Mouse (Mus musculus) liver, embryonic 13.5 days (tissue): Measurements from ENCODE around the gene Esp15. TPM values are rescaled to one million over a fixed set of nuclear protein-coding genes. Genes with fewer than 3 reads are reported as not detected.
"Not testable (repeated sequence)": the region's sequence is repeated elsewhere in the genome, so short reads cannot be mapped to it uniquely, and the experiment has no call there.

Experiments used
- ATAC-seq: fragments of 200-750 bp; cut with Nextera tagmentation; 2 replicates; pipeline ENCODE4 v1.8.0; 2017; ENCODE audit warnings: low read depth, mild to moderate bottlenecking, moderate number of reproducible peaks, moderate library complexity
- DNase-seq: peaks from one replicate; pipeline ENCODE4 v3.0.0; 2022
- H3K27ac ChIP-seq: fragments of 300-500 bp; sonication (generic); 2 replicates; pipeline ENCODE4 v1.5.1; 2015; ENCODE audit warnings: moderate library complexity, mild to moderate bottlenecking, inconsistent platforms
- H3K27me3 ChIP-seq: fragments of 300-500 bp; sonication (generic); 2 replicates; pipeline ENCODE4 v1.6.1; 2015; ENCODE audit warnings: mild to moderate bottlenecking, inconsistent platforms
- H3K36me3 ChIP-seq: fragments of 300-500 bp; sonication (generic); 2 replicates; pipeline ENCODE4 v1.6.1; 2015; ENCODE audit warnings: mild to moderate bottlenecking, inconsistent platforms
- H3K4me1 ChIP-seq: fragments of 300-500 bp; sonication (generic); replicated peaks from 2 replicates; pipeline ENCODE4 v1.6.1; 2015; ENCODE audit warnings: inconsistent platforms
- H3K4me2 ChIP-seq: fragments of 300-500 bp; sonication (generic); 2 replicates; pipeline ENCODE4 v1.6.1; 2015; ENCODE audit warnings: inconsistent platforms, mild to moderate bottlenecking, moderate library complexity
- H3K4me3 ChIP-seq: fragments of 300-500 bp; sonication (generic); replicated peaks from 2 replicates; pipeline ENCODE4 v1.5.1; 2015; ENCODE audit warnings: mild to moderate bottlenecking, inconsistent platforms
- H3K9ac ChIP-seq: fragments of 300-500 bp; sonication (generic); 2 replicates; pipeline ENCODE4 v1.6.1; 2015; ENCODE audit warnings: mild to moderate bottlenecking, inconsistent platforms
- H3K9me3 ChIP-seq: fragments of 300-500 bp; sonication (generic); replicated peaks from 2 replicates; pipeline ENCODE4 v1.6.1; 2016; ENCODE audit warnings: inconsistent platforms
- WGBS: fragments of 180-500 bp; shearing (Covaris S2); methylation state at CpG from one replicate; pipeline ENCODE4 v1.1.7; 2015; ENCODE audit not compliant: insufficient replicate concordance; 5-methylcytosine and 5-hydroxymethylcytosine counted together
- polyA plus RNA-seq: library from polyadenylated mRNA; unstranded; fragments of >200 nt; fragmentation: Nextera tagmentation; extraction: Ambion mirVana; gene quantifications from 2 replicates; pipeline ENCODE4 v1.2.1, GENCODE M21; 2015

The Esp15 gene
- polyA plus RNA-seq, result not detected in 2 replicates

GRCm38 (mm10) chr17:39640654-39641053 is at the start of gene Esp15:
Gene Esp15 (plus strand): TSS chr17:39640954.
- not testable (repeated sequence) for H3K4me2 ChIP-seq, H3K9ac ChIP-seq, H3K36me3 ChIP-seq, DNase-seq, H3K27me3 ChIP-seq, H3K4me1 ChIP-seq, ATAC-seq, H3K27ac ChIP-seq, H3K4me3 ChIP-seq, H3K9me3 ChIP-seq
- WGBS, result 45% methylated on average over 6 of the region's 6 CpGs

GRCm38 (mm10) chr17:39591550-39591949 is 49.2 kb upstream of the Esp15 start:
- ATAC-seq (no peak), DNase-seq (no peak)
- no peak overlapping the region for H3K4me3 ChIP-seq
- WGBS, result 33% methylated on average over 1 of the region's 1 CpGs
- H3K27me3 ChIP-seq, result no peaks in the 10 kb centered on the region
- no peaks in the 10 kb centered on the region for H3K4me1 ChIP-seq
- no peak overlapping the region for H3K9ac ChIP-seq
- no peaks in the 10 kb centered on the region for H3K9me3 ChIP-seq
- no peak overlapping the region for H3K27ac ChIP-seq
- H3K4me2 ChIP-seq, result no peak overlapping the region
- no peaks in the 10 kb centered on the region for H3K36me3 ChIP-seq

Other genes starting within 250 kb of the Esp15 start
- not detected in 2 replicates for gene Esp18, start 234.6 kb upstream of the Esp15 start, polyA plus RNA-seq
- not detected in 2 replicates for gene Esp16, start 104.8 kb upstream of the Esp15 start, polyA plus RNA-seq